Mouse (Mus musculus) forebrain, embryonic 11.5 days (tissue): ENCODE results near the gene Inafm1. TPM values are rescaled to one million over a fixed set of nuclear protein-coding genes. Genes with fewer than 3 reads are reported as not detected.

Source experiments
- ATAC-seq: fragments of 200-750 bp; cut with Nextera tagmentation; replicated peaks from 2 replicates; pipeline ENCODE4 v1.8.0; 2017; ENCODE audit warnings: moderate TSS enrichment; ENCODE audit not compliant: low FRiP score
- DNase-seq: peaks from one replicate; pipeline ENCODE4 v3.0.0-alpha.2; 2017; ENCODE audit warnings: low spot score
- H3K27ac ChIP-seq: fragments of 300-500 bp; sonication (generic); 2 replicates; pipeline ENCODE4 v1.5.1; 2014; ENCODE audit warnings: low read depth, low read length
- H3K27me3 ChIP-seq: fragments of 300-500 bp; sonication (generic); 2 replicates; pipeline ENCODE4 v1.6.1; 2014; ENCODE audit warnings: mild to moderate bottlenecking, low read length, mixed read lengths; ENCODE audit not compliant: control insufficient read depth, insufficient read depth
- H3K36me3 ChIP-seq: fragments of 300-500 bp; sonication (generic); 2 replicates; pipeline ENCODE4 v1.6.1; 2014; ENCODE audit warnings: mild to moderate bottlenecking, low read length, moderate library complexity, mixed read lengths; ENCODE audit not compliant: control insufficient read depth, insufficient read depth
- H3K4me1 ChIP-seq: fragments of 300-500 bp; sonication (generic); replicated peaks from 2 replicates; pipeline ENCODE4 v1.6.1; 2014; ENCODE audit warnings: low read length, mixed read lengths; ENCODE audit not compliant: control insufficient read depth, insufficient read depth
- H3K4me2 ChIP-seq: fragments of 300-500 bp; sonication (generic); 2 replicates; pipeline ENCODE4 v1.6.1; 2014; ENCODE audit warnings: low read depth, mild to moderate bottlenecking, low read length, moderate library complexity, mixed read lengths; ENCODE audit not compliant: severe bottlenecking
- H3K4me3 ChIP-seq: fragments of 300-500 bp; sonication (generic); 2 replicates; pipeline ENCODE4 v1.5.1; 2014; ENCODE audit warnings: low read depth, low read length
- H3K9ac ChIP-seq: fragments of 300-500 bp; sonication (generic); 2 replicates; pipeline ENCODE4 v1.6.1; 2014; ENCODE audit warnings: low read length
- H3K9me3 ChIP-seq: fragments of 300-500 bp; sonication (generic); 2 replicates; pipeline ENCODE4 v1.6.1; 2016; ENCODE audit warnings: low read length, mixed read lengths; ENCODE audit not compliant: control insufficient read depth
- WGBS: fragments of 180-500 bp; shearing (Covaris S2); extraction: QIAGEN DNeasy Blood & Tissue Kit; methylation state at CpG from one replicate; pipeline ENCODE4 v1.1.7; 2014; 5-methylcytosine and 5-hydroxymethylcytosine counted together
- polyA plus RNA-seq: library from polyadenylated mRNA; unstranded; fragments of >200 nt; fragmentation: Nextera tagmentation; extraction: Ambion mirVana; gene quantifications from 2 replicates; pipeline ENCODE4 v1.2.1, GENCODE M21; 2014

The Inafm1 gene
- polyA plus RNA-seq, 1 experiment from 2014 or later, result 11.6 TPM

DNA sequence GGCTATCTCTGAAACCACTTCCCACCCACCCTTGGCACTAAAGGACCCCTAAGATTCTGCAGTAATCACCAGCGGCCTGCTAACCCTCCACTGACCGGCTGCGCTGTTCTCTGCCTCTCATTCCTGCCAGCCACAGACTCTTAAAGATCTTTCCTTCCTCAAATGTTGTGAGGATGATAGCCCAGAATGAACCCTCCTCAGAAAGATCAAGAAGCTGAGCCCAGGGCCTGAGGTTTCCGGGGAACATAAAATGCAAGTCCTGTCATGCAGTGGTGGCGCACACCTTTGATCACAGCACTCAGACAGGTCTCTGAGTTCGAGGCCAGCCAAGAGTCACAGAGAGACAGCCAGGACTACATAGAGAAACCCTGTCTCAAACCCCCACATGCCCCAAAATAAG lies 31.2 kb downstream of the Inafm1 start:
- WGBS, result 84% methylated on average over 6 of the region's 6 CpGs

DNA sequence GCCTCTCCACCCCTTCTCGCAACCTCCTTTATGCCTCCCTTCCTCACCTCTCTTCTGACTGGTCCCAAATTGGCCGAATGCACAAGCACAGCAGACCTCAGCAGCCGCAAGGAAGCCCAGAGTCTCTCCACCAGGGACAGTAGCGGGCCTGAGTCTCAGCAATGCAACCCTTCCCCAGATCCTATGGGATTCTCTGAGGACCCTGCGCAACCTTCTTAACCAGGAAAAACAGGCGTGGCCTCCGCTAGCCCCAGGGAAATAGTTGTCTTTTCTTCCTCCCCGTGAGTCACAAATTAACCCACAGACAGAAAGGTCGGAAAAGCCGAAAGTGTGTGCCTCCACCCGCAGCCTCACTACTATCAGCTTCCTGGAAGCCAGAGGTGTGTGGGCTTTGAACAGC lies 31.6 kb downstream of the Inafm1 start:
- Histone ChIP-seq H3K9me3 (no peaks in the 10 kb centered on the region), H3K27ac (no peak overlapping the region), H3K36me3 (no peaks in the 10 kb centered on the region), H3K4me3 (no peak overlapping the region), H3K4me1 (no peaks in the 10 kb centered on the region), H3K9ac (no peak overlapping the region), H3K27me3 (no peaks in the 10 kb centered on the region), H3K4me2 (no peak overlapping the region)
- DNase-seq (no peak), ATAC-seq (no peak)
- 65% methylated on average over 11 of the region's 11 CpGs for WGBS

More for the DNA sequence above, 31.2 kb downstream of the Inafm1 start:
- H3K4me3 ChIP-seq, result no peak overlapping the region
- no peaks in the 10 kb centered on the region for H3K27me3 ChIP-seq
- ATAC-seq (no peak), DNase-seq (no peak)
- no peaks in the 10 kb centered on the region for H3K9me3 ChIP-seq
- no peak overlapping the region for H3K9ac ChIP-seq
- H3K4me1 ChIP-seq, result no peaks in the 10 kb centered on the region
- H3K27ac ChIP-seq, result no peak overlapping the region
- no peak overlapping the region for H3K4me2 ChIP-seq
- no peaks in the 10 kb centered on the region for H3K36me3 ChIP-seq

DNA sequence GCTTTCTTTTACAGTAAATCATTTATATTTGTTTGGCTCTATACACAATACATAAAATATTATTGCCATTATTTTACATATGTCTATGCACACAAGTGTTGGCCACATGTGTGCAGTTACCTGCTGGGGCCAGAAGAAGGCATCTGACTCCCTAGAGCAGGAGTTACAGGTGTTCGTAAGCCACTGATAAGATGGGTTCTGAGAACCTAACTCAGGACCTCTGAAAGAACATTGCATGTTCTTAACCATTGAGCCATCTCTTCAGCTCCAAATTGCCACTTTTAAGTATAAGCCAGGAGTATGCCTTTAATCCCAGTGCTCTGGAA lies 32.5 kb downstream of the Inafm1 start:
- Histone ChIP-seq H3K36me3 (no peaks in the 10 kb centered on the region), H3K4me3 (no peak overlapping the region), H3K4me1 (no peaks in the 10 kb centered on the region), H3K9me3 (no peaks in the 10 kb centered on the region), H3K27ac (no peak overlapping the region), H3K4me2 (no peak overlapping the region), H3K27me3 (no peaks in the 10 kb centered on the region), H3K9ac (no peak overlapping the region)
- WGBS, result 95% methylated on average over 1 of the region's 1 CpGs
- no peak for ATAC-seq
- DNase-seq, result no peak

DNA sequence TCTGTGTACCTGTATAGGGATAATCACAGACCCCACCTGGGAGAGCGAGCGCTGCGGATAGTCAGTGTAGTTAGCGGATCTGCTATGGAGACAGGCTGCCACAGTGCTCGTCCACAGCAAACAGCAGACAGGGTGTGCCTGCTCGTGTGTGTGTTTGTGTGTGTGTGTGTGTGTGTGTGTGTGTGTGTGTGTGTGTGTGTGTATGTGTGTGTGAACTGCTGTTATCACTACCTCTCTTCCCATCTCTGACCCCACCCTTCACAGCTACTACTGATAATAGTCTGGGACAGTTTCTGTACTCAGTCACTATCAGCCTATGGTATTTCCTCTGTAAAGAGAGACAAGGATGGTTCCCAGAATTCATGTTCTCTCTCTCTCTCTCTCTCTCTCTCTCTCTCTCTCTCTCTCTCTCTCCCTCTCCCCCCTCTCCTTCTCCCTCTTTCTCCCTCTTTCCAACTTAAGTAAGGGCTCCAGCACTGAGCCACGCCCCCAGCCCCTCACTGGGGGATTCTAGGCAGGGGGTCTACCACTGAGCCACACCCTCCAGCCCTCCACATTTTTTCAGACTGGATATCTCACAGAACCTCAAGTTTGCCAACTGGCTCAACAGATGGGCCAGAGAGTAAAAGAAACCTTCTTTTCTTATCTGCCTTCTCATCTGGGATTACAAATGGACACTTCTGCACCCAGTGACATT lies 33.0 kb downstream of the Inafm1 start:
- DNase-seq, result no peak
- no peak for ATAC-seq
- Histone ChIP-seq H3K4me2 (no peak overlapping the region), H3K4me3 (no peak overlapping the region), H3K27ac (no peak overlapping the region), H3K27me3 (no peaks in the 10 kb centered on the region), H3K9me3 (no peaks in the 10 kb centered on the region), H3K36me3 (no peaks in the 10 kb centered on the region), H3K4me1 (no peaks in the 10 kb centered on the region), H3K9ac (no peak overlapping the region)
- WGBS, result 81% methylated on average over 7 of the region's 7 CpGs

DNA sequence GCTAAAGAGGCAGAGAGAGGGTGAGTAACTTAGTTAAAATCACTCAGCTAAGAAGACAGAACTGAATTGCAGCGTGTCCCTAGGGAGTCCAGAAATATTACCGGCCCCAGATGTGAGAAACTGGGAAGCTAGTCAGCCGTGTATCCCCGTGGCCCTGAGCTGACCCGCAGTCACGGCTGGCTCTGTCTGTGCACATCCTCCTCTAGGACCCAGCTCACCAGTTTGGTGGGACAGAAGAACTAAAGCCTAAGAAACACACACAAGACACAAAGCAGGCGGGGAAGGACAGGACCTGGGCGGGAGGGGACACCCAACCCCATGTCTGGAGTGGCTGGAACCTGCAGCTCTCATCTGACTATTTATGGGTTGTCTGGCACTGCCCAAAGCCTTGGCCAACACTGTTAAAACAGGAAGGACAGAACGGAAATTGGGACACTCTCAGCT lies 33.8 kb downstream of the Inafm1 start:
- ATAC-seq (no peak), DNase-seq (no peak)
- WGBS, result 83% methylated on average over 9 of the region's 9 CpGs

DNA sequence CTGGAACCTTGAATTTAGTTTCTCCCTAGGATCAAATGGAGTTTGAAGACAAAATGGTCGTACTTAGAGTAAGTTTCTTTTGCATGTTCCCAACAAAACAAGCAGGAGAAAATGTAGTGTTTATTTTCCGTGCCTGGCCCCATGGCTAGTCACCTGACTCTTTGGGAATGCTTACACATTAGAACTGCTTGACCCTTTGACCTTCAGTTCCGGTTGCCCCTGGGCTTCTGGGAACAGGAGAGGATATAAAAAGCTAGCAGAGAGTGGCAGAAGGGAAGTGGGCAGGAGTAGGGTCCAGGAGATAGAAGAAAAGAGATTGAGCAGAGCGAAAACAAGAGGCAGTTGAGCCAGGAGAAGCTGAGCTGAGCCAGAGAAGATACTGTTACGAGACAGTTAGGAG lies 43.5 kb downstream of the Inafm1 start:
- WGBS, result 62% methylated on average over 5 of the region's 5 CpGs
- H3K27ac ChIP-seq, result no peak overlapping the region
- H3K4me3 ChIP-seq, result no peak overlapping the region
- no peaks in the 10 kb centered on the region; the same call in 1 of the 2 replicates for H3K9me3 ChIP-seq
- H3K4me2 ChIP-seq, result no peak overlapping the region
- no peaks in the 10 kb centered on the region for H3K27me3 ChIP-seq
- no peaks in the 10 kb centered on the region for H3K36me3 ChIP-seq
- H3K4me1 ChIP-seq, result no peaks in the 10 kb centered on the region
- no peak for ATAC-seq
- no peak for DNase-seq
- H3K9ac ChIP-seq, result no peak overlapping the region

More for the DNA sequence above, 33.8 kb downstream of the Inafm1 start:
- Histone ChIP-seq H3K27ac (no peak overlapping the region), H3K27me3 (no peaks in the 10 kb centered on the region), H3K4me3 (no peak overlapping the region), H3K9me3 (no peaks in the 10 kb centered on the region), H3K4me1 (no peaks in the 10 kb centered on the region), H3K4me2 (no peak overlapping the region), H3K9ac (no peak overlapping the region), H3K36me3 (no peaks in the 10 kb centered on the region)

Other genes starting within 250 kb of the Inafm1 start
- gene Bicra, start 225.7 kb downstream of the Inafm1 start, polyA plus RNA-seq, result 10.9 and 11.6 TPM in 2 replicates
- not detected in 2 replicates for gene Zfp541, start 211.8 kb downstream of the Inafm1 start, polyA plus RNA-seq
- gene Napa, start 175.2 kb downstream of the Inafm1 start, polyA plus RNA-seq, result 156 and 167 TPM in 2 replicates
- gene Kptn, start 153.7 kb downstream of the Inafm1 start, polyA plus RNA-seq, result 19.7 and 22.5 TPM in 2 replicates
- 0.36 and 0.88 TPM in 2 replicates for gene Slc8a2, start 143.8 kb downstream of the Inafm1 start, polyA plus RNA-seq
- gene Meis3, start 98.5 kb downstream of the Inafm1 start, polyA plus RNA-seq, result 77.8 and 79.7 TPM in 2 replicates
- 14.3 and 16.4 TPM in 2 replicates for gene Dhx34, start 51.6 kb downstream of the Inafm1 start, polyA plus RNA-seq
- gene C5ar2, start 29.5 kb downstream of the Inafm1 start, polyA plus RNA-seq, result 0.12 and 0.25 TPM in 2 replicates
- 0.76 and 1.1 TPM in 2 replicates for gene C5ar1, start 14.1 kb downstream of the Inafm1 start, polyA plus RNA-seq
- 22.3 and 32.2 TPM in 2 replicates for gene Ccdc9, start 13.2 kb upstream of the Inafm1 start, polyA plus RNA-seq
- 8.0 and 11.5 TPM in 2 replicates for gene Bbc3, start 34.8 kb upstream of the Inafm1 start, polyA plus RNA-seq
- gene Sae1, start 114.2 kb upstream of the Inafm1 start, polyA plus RNA-seq, result 427 and 437 TPM in 2 replicates
- 23.9 and 24.2 TPM in 2 replicates for gene Zc3h4, start 127.3 kb upstream of the Inafm1 start, polyA plus RNA-seq
- 48.6 and 52.1 TPM in 2 replicates for gene Tmem160, start 179.2 kb upstream of the Inafm1 start, polyA plus RNA-seq
- gene Npas1, start 204.1 kb upstream of the Inafm1 start, polyA plus RNA-seq, result 0.55 and 0.63 TPM in 2 replicates